Comparison of ENCODE assay signal across 8 mouse cellular contexts in the genomic region with DNA sequence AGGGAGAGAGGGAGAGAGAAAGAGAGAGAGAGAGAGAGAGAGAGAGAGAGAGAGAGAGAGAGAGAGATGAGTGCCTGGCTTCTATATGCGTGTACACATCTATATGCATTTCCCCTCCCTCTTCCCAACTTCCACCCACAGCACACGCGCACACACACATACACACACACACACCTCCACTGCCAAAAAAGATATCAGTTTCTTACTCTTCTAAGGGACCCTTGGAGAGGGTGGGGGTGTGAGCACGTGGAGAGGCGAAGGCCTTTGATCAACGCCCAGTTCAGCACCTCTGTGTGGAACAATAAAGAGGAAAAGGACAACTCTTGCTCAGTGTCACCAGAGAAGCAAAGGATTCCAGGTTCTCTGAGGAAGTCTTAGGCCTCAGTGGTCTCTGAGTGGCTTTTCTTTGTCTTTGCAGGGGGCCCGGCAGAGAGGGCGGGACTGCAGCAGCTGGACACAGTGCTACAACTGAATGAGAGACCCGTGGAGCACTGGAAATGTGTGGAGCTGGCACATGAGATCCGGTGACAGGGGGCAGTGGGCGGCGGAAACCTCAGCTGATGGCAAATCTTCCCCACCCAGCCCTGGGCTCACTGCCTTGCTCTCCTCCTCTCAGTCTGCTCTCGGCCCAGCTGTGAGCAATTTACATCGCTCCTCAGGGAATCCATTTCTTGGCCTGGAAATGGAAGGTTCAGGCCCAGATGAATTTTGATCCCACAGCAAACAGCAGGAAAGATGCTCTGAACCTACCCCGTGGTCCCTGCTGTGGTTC.
DNase-seq lines count a peak whose midpoint lies in the region; ATAC-seq lines count a peak whose summit lies in the region.

No protein-coding gene starts in this region.

- H3K27me3 ChIP-seq in heart, embryonic 10.5 days (ENCODE audit: insufficient read depth, poor library complexity, severe bottlenecking): peaks cover 82% of the 10 kb centered on the region
- H3K27me3 ChIP-seq in midbrain, embryonic 10.5 days (ENCODE audit: low read depth, poor library complexity, severe bottlenecking): no peaks in the 10 kb centered on the region

- H3K4me1 ChIP-seq in heart, embryonic 10.5 days: peaks cover 66% of the 10 kb centered on the region
- H3K4me1 ChIP-seq in midbrain, embryonic 10.5 days: peaks cover 52% of the 10 kb centered on the region

- 55% methylated on average over 15 of the region's 15 CpGs for WGBS in heart, embryonic 10.5 days
- 36% methylated on average over 15 of the region's 15 CpGs for WGBS in midbrain, embryonic 10.5 days

- H3K9me3 ChIP-seq in heart, embryonic 10.5 days: no peaks in the 10 kb centered on the region
- H3K9me3 ChIP-seq in midbrain, embryonic 10.5 days (replicated peaks): no peaks in the 10 kb centered on the region

- ATAC-seq in frontal cortex, adult (ENCODE audit: low TSS enrichment): peak; percentile 79

- no peak overlapping the region for H3K4me3 ChIP-seq in heart, embryonic 10.5 days
- H3K4me3 ChIP-seq in midbrain, embryonic 10.5 days: no peak overlapping the region

- peak overlapping the region; percentile 75 for H3K27ac ChIP-seq in heart, embryonic 10.5 days
- H3K27ac ChIP-seq in midbrain, embryonic 10.5 days (replicated peaks): peak overlapping the region; percentile 81

- H3K36me3 ChIP-seq in heart, embryonic 10.5 days: peaks cover 4% of the 10 kb centered on the region; the same call in 1 of the 2 replicates
- H3K36me3 ChIP-seq in midbrain, embryonic 10.5 days: peaks cover 17% of the 10 kb centered on the region

- DNase-seq in frontal cortex, postnatal 25 days (ENCODE audit: low spot score in 2 of 2): no peak
- peak; percentile 69 for DNase-seq in brain, adult 2 months (ENCODE audit: low read depth, low spot score)
- DNase-seq in heart, embryonic 10.5 days (ENCODE audit: low spot score): no peak
- peak; percentile 44 for DNase-seq in midbrain, embryonic 10.5 days (ENCODE audit: low spot score)
- DNase-seq in ovary, adult 18-20 months (ENCODE audit: low spot score): no peak
- DNase-seq in thymus, adult 18-20 months: no peak
- no peak for DNase-seq in cerebellum, postnatal 25 days

Comparison
In these comparisons a context has a peak if more than half of its experiments do, and no peak if none do; other contexts are left out.
1. DNase-seq: peak in brain, adult 2 months (single experiment) and midbrain, embryonic 10.5 days (single experiment); none in frontal cortex, postnatal 25 days (0 of 2), heart, embryonic 10.5 days (single experiment), ovary, adult 18-20 months (single experiment), thymus, adult 18-20 months (0 of 2) and cerebellum, postnatal 25 days (0 of 2).